Mouse (Mus musculus): ENCODE data around the gene Ldlr. TPM values are rescaled to one million over a fixed set of nuclear protein-coding genes. Genes with fewer than 3 reads are reported as not detected.

The Ldlr gene
- polyA plus RNA-seq, 1 experiment = 26.9 TPM

GRCm38 (mm10) chr9:21733446-21733845 lies 10.2 kb downstream of the Ldlr start:
- no peak for TF ChIP-seq CTCF (conservative IDR thresholded peaks at IDR 0.05; ENCODE audit: insufficient read depth, insufficient read length, low read depth, low read length)
- no peak for TF ChIP-seq POLR2A (IDR thresholded peaks at IDR 0.05; ENCODE audit: low read depth, low read length)
- 96% methylated on average over 17 of the region's 17 CpGs for WGBS
- no peak overlapping the region for H3K27ac ChIP-seq (ENCODE audit: insufficient read depth, low read depth, low read length)
- peaks cover 7% of the 10 kb centered on the region; the same call in 1 of the 2 replicates for H3K4me1 ChIP-seq (ENCODE audit: control insufficient read depth, insufficient read depth, low read length)
- no peak for DNase-seq
- no peaks in the 10 kb centered on the region; the same call in 1 of the 2 replicates for H3K36me3 ChIP-seq (ENCODE audit: control insufficient read depth, insufficient read depth, low read length)
- no peak overlapping the region for H3K4me3 ChIP-seq (ENCODE audit: insufficient read depth, low read depth, low read length)
- no peaks in the 10 kb centered on the region for H3K27me3 ChIP-seq (replicated peaks; ENCODE audit: control insufficient read depth, insufficient read depth, low read length)

GRCm38 (mm10) chr9:21733989-21734388 lies 10.7 kb downstream of the Ldlr start:
- DNase-seq = no peak
- WGBS = 97% methylated on average over 7 of the region's 7 CpGs
- no peaks in the 10 kb centered on the region for H3K27me3 ChIP-seq (replicated peaks; ENCODE audit: control insufficient read depth, insufficient read depth, low read length)
- no peak for TF ChIP-seq POLR2A (IDR thresholded peaks at IDR 0.05; ENCODE audit: low read depth, low read length)
- TF ChIP-seq CTCF (conservative IDR thresholded peaks at IDR 0.05; ENCODE audit: insufficient read depth, insufficient read length, low read depth, low read length) = no peak
- H3K36me3 ChIP-seq (ENCODE audit: control insufficient read depth, insufficient read depth, low read length) = no peaks in the 10 kb centered on the region; the same call in none of the 2 replicates
- no peak overlapping the region for H3K27ac ChIP-seq (ENCODE audit: insufficient read depth, low read depth, low read length)
- peaks cover 7% of the 10 kb centered on the region; the same call in 1 of the 2 replicates for H3K4me1 ChIP-seq (ENCODE audit: control insufficient read depth, insufficient read depth, low read length)
- no peak overlapping the region for H3K4me3 ChIP-seq (ENCODE audit: insufficient read depth, low read depth, low read length)

- 65% methylated on average over 14 of the region's 14 CpGs for WGBS
- H3K4me3 ChIP-seq (ENCODE audit: insufficient read depth, low read depth, low read length) = no peak overlapping the region
- TF ChIP-seq POLR2A (IDR thresholded peaks at IDR 0.05; ENCODE audit: low read depth, low read length) (no peak), CTCF (conservative IDR thresholded peaks at IDR 0.05; ENCODE audit: insufficient read depth, insufficient read length, low read depth, low read length) (no peak)
- H3K27ac ChIP-seq (ENCODE audit: insufficient read depth, low read depth, low read length) = no peak overlapping the region
- no peaks in the 10 kb centered on the region; the same call in none of the 2 replicates for H3K36me3 ChIP-seq (ENCODE audit: control insufficient read depth, insufficient read depth, low read length)
- peaks cover 7% of the 10 kb centered on the region; the same call in 1 of the 2 replicates for H3K4me1 ChIP-seq (ENCODE audit: control insufficient read depth, insufficient read depth, low read length)
- H3K27me3 ChIP-seq (replicated peaks; ENCODE audit: control insufficient read depth, insufficient read depth, low read length) = no peaks in the 10 kb centered on the region
- DNase-seq = peak; percentile 44
Measured at GRCm38 (mm10) chr9:21735126-21735525, 11.8 kb downstream of the Ldlr start.

- H3K27ac ChIP-seq (ENCODE audit: insufficient read depth, low read depth, low read length) = peak overlapping the region; percentile 95; the same call in 1 of the 2 replicates
- WGBS = 24% methylated on average over 3 of the region's 3 CpGs
- peak; percentile 91 for DNase-seq
- no peak overlapping the region for H3K4me3 ChIP-seq (ENCODE audit: insufficient read depth, low read depth, low read length)
- no peaks in the 10 kb centered on the region; the same call in none of the 2 replicates for H3K36me3 ChIP-seq (ENCODE audit: control insufficient read depth, insufficient read depth, low read length)
- TF ChIP-seq CTCF (conservative IDR thresholded peaks at IDR 0.05; ENCODE audit: insufficient read depth, insufficient read length, low read depth, low read length) = no peak
- TF ChIP-seq POLR2A (IDR thresholded peaks at IDR 0.05; ENCODE audit: low read depth, low read length) = no peak
- no peaks in the 10 kb centered on the region for H3K27me3 ChIP-seq (replicated peaks; ENCODE audit: control insufficient read depth, insufficient read depth, low read length)
- H3K4me1 ChIP-seq (ENCODE audit: control insufficient read depth, insufficient read depth, low read length) = peaks cover 7% of the 10 kb centered on the region; the same call in 1 of the 2 replicates
Measured at GRCm38 (mm10) chr9:21736580-21736979, 13.3 kb downstream of the Ldlr start.

GRCm38 (mm10) chr9:21737188-21737587 lies 13.9 kb downstream of the Ldlr start:
- Histone ChIP-seq H3K27me3 (replicated peaks; ENCODE audit: control insufficient read depth, insufficient read depth, low read length) (no peaks in the 10 kb centered on the region), H3K27ac (ENCODE audit: insufficient read depth, low read depth, low read length) (no peak overlapping the region; the same call in 1 of the 2 replicates), H3K36me3 (ENCODE audit: control insufficient read depth, insufficient read depth, low read length) (no peaks in the 10 kb centered on the region; the same call in none of the 2 replicates), H3K4me3 (ENCODE audit: insufficient read depth, low read depth, low read length) (no peak overlapping the region), H3K4me1 (ENCODE audit: control insufficient read depth, insufficient read depth, low read length) (peaks cover 7% of the 10 kb centered on the region; the same call in 1 of the 2 replicates)
- 94% methylated on average over 10 of the region's 10 CpGs for WGBS
- TF ChIP-seq CTCF (conservative IDR thresholded peaks at IDR 0.05; ENCODE audit: insufficient read depth, insufficient read length, low read depth, low read length) = no peak
- DNase-seq = no peak

- no peak for DNase-seq
- Histone ChIP-seq H3K36me3 (ENCODE audit: control insufficient read depth, insufficient read depth, low read length) (no peaks in the 10 kb centered on the region; the same call in none of the 2 replicates), H3K4me3 (ENCODE audit: insufficient read depth, low read depth, low read length) (no peak overlapping the region), H3K4me1 (ENCODE audit: control insufficient read depth, insufficient read depth, low read length) (peaks cover 7% of the 10 kb centered on the region; the same call in 1 of the 2 replicates), H3K27me3 (replicated peaks; ENCODE audit: control insufficient read depth, insufficient read depth, low read length) (no peaks in the 10 kb centered on the region), H3K27ac (ENCODE audit: insufficient read depth, low read depth, low read length) (no peak overlapping the region)
- WGBS = 92% methylated on average over 7 of the region's 7 CpGs
- TF ChIP-seq CTCF (conservative IDR thresholded peaks at IDR 0.05; ENCODE audit: insufficient read depth, insufficient read length, low read depth, low read length) (no peak), POLR2A (IDR thresholded peaks at IDR 0.05; ENCODE audit: low read depth, low read length) (no peak)
Measured at GRCm38 (mm10) chr9:21738776-21739175, 15.5 kb downstream of the Ldlr start.

GRCm38 (mm10) chr9:21740427-21740826 lies 17.1 kb downstream of the Ldlr start:
- no peaks in the 10 kb centered on the region; the same call in none of the 2 replicates for H3K36me3 ChIP-seq (ENCODE audit: control insufficient read depth, insufficient read depth, low read length)
- no peak for TF ChIP-seq POLR2A (IDR thresholded peaks at IDR 0.05; ENCODE audit: low read depth, low read length)
- no peak for TF ChIP-seq CTCF (conservative IDR thresholded peaks at IDR 0.05; ENCODE audit: insufficient read depth, insufficient read length, low read depth, low read length)
- no peak overlapping the region for H3K4me3 ChIP-seq (ENCODE audit: insufficient read depth, low read depth, low read length)
- DNase-seq = no peak
- no peaks in the 10 kb centered on the region for H3K27me3 ChIP-seq (replicated peaks; ENCODE audit: control insufficient read depth, insufficient read depth, low read length)
- WGBS = 96% methylated on average over 14 of the region's 14 CpGs
- H3K4me1 ChIP-seq (ENCODE audit: control insufficient read depth, insufficient read depth, low read length) = peaks cover 7% of the 10 kb centered on the region; the same call in 1 of the 2 replicates
- H3K27ac ChIP-seq (ENCODE audit: insufficient read depth, low read depth, low read length) = no peak overlapping the region

All from kidney, adult 2 months (tissue).